Mouse (Mus musculus): ENCODE results near the gene Olfr316. TPM values are rescaled to one million over a fixed set of nuclear protein-coding genes. Genes with fewer than 3 reads are reported as not detected.
"Not testable (repeated sequence)": the region's sequence is repeated elsewhere in the genome, so short reads cannot be mapped to it uniquely, and the experiment has no call there.

The Olfr316 gene
- polyA plus RNA-seq (2012; rRNA removed) = 0.19 TPM in 1 of 2 replicates, not detected in the other

DNA sequence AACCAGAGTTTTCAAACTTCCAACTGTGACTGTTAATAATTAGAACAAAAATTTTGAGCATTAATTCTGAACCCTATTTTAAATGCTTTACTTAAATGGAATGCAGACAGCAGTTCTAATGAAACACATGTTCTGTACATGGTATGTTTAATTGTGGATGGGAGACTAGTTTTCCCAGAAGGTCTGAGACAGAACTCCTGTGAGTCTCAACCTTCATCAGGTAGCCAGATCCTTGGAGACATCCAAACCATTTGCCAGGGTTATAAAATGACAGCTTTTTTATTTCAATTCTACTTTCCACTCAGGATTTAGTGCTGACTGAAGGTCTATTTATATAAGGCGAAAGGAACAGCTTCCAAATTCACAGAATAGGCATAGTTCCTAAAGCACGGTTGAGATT, at the start of gene Olfr316:
Gene Olfr316 (plus strand): TSS at position 301 of the 400 bp plus-strand sequence.
- no peak for DNase-seq
- 98% methylated on average over 2 of the region's 2 CpGs for WGBS
- H3K27ac ChIP-seq (ENCODE audit: control insufficient read depth, insufficient read depth, low read length) = no peak within 1 kb of the TSS

GRCm38 (mm10) chr11:58709086-58709485, 43.4 kb upstream of the Olfr316 start:
- WGBS = 84% methylated on average over 11 of the region's 11 CpGs
- TF ChIP-seq CTCF (IDR thresholded peaks at IDR 0.05; ENCODE audit: borderline replicate concordance, control insufficient read depth, extremely low read depth, insufficient read depth, low read length, poor library complexity) (no peak), POLR2A (IDR thresholded peaks at IDR 0.05; ENCODE audit: control insufficient read depth, extremely low read depth, insufficient read depth, low read length, poor library complexity) (no peak)
- H3K27ac ChIP-seq (ENCODE audit: control insufficient read depth, insufficient read depth, low read length) = no peak overlapping the region

More for the DNA sequence above, at the start of gene Olfr316:
- Histone ChIP-seq H3K36me3 (ENCODE audit: control insufficient read depth, insufficient read depth, low read length) (no peaks in the 10 kb centered on the region), H3K27me3 (ENCODE audit: control insufficient read depth, insufficient read depth, low read length) (no peaks in the 10 kb centered on the region), H3K4me1 (replicated peaks; ENCODE audit: control insufficient read depth, insufficient read depth, low read length) (no peaks in the 10 kb centered on the region), H3K4me3 (ENCODE audit: control insufficient read depth, insufficient read depth, low read length) (no peak within 1 kb of the TSS)
- no peak for TF ChIP-seq CTCF (IDR thresholded peaks at IDR 0.05; ENCODE audit: borderline replicate concordance, control insufficient read depth, extremely low read depth, insufficient read depth, low read length, poor library complexity)
- no peak for TF ChIP-seq POLR2A (IDR thresholded peaks at IDR 0.05; ENCODE audit: control insufficient read depth, extremely low read depth, insufficient read depth, low read length, poor library complexity)

DNA sequence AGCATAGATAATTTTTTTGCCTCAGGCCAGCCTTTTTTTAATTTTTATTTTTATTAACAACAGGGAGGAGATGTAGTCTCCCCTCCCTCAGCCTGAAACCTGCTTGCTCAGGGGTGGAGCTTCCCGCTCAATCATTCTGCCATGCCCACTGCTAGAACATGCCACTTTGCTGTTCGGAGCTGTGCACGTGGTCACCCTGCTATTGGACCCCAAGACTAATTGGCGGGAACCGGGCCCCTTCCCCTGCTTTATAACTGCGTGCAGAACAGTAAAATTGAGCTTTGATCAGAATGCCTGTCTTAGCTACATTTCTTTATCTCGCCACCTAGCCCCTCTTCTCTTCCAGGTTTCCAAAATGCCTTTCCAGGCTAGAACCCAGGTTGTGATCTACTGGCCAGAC, 34.8 kb upstream of the Olfr316 start:
- H3K36me3 ChIP-seq (ENCODE audit: control insufficient read depth, insufficient read depth, low read length); H3K27ac ChIP-seq (ENCODE audit: control insufficient read depth, insufficient read depth, low read length); H3K4me3 ChIP-seq (ENCODE audit: control insufficient read depth, insufficient read depth, low read length); DNase-seq; H3K4me1 ChIP-seq (replicated peaks; ENCODE audit: control insufficient read depth, insufficient read depth, low read length); H3K27me3 ChIP-seq (ENCODE audit: control insufficient read depth, insufficient read depth, low read length): not testable (repeated sequence)
- 93% methylated on average over 7 of the region's 7 CpGs for WGBS

More at GRCm38 (mm10) chr11:58709086-58709485, 43.4 kb upstream of the Olfr316 start:
- Histone ChIP-seq H3K27me3 (ENCODE audit: control insufficient read depth, insufficient read depth, low read length) (no peaks in the 10 kb centered on the region), H3K4me1 (replicated peaks; ENCODE audit: control insufficient read depth, insufficient read depth, low read length) (no peaks in the 10 kb centered on the region; the same call in 1 of the 2 replicates), H3K36me3 (ENCODE audit: control insufficient read depth, insufficient read depth, low read length) (no peaks in the 10 kb centered on the region), H3K4me3 (ENCODE audit: control insufficient read depth, insufficient read depth, low read length) (no peak overlapping the region)
- DNase-seq = no peak

DNA sequence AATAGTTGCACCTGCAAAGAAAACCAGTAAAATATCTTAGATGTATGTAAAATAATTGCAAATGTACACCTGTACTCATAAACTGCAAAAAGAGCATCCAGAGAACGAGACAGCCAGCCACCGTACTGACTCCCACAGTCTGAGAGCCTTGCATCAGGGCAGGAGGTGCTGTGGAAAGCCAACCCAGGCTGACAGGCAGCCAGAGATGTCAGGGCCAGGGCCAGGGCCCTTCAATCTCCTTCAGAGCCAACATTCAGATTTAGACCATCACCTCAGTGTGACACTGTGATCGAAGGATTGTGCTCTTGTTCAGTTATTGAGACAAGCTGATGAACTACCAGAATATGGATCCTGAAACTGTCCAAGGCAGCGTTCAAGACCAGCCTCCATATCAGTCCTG, 32.8 kb upstream of the Olfr316 start:
- no peak overlapping the region for H3K27ac ChIP-seq (ENCODE audit: control insufficient read depth, insufficient read depth, low read length)
- no peaks in the 10 kb centered on the region for H3K4me1 ChIP-seq (replicated peaks; ENCODE audit: control insufficient read depth, insufficient read depth, low read length)
- no peak for TF ChIP-seq CTCF (IDR thresholded peaks at IDR 0.05; ENCODE audit: borderline replicate concordance, control insufficient read depth, extremely low read depth, insufficient read depth, low read length, poor library complexity)
- DNase-seq = no peak
- 91% methylated on average over 4 of the region's 4 CpGs for WGBS
- no peak overlapping the region for H3K4me3 ChIP-seq (ENCODE audit: control insufficient read depth, insufficient read depth, low read length)
- no peaks in the 10 kb centered on the region for H3K36me3 ChIP-seq (ENCODE audit: control insufficient read depth, insufficient read depth, low read length)
- H3K27me3 ChIP-seq (ENCODE audit: control insufficient read depth, insufficient read depth, low read length) = no peaks in the 10 kb centered on the region

DNA sequence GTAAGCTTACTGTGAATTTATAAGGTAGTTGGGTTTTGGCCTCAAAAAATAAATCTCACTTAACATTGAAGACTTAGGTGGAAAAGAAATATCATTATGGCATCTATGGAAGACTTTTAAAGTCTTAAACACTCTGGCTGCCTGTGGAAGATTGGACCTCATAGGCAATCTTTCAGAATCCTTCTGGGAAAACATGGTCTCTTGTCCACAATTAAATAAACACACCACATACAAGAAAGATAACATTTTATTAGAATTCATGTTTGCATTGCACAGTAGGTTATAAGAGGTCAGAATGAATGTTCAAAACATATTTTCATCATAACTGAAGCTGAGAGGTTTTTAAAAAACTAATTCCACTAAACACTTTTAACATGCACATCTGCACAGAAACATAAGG, 28.6 kb upstream of the Olfr316 start, which contains the start of gene Olfr318:
Gene Olfr318 (minus strand): TSS at position 101 of the 400 bp plus-strand sequence.
- H3K27me3 ChIP-seq (ENCODE audit: control insufficient read depth, insufficient read depth, low read length) = no peaks in the 10 kb centered on the region
- TF ChIP-seq POLR2A (IDR thresholded peaks at IDR 0.05; ENCODE audit: control insufficient read depth, extremely low read depth, insufficient read depth, low read length, poor library complexity) (no peak), CTCF (IDR thresholded peaks at IDR 0.05; ENCODE audit: borderline replicate concordance, control insufficient read depth, extremely low read depth, insufficient read depth, low read length, poor library complexity) (no peak)

GRCm38 (mm10) chr11:58727896-58728650, 24.5 kb upstream of the Olfr316 start:
- not testable (repeated sequence) for H3K4me3 ChIP-seq (ENCODE audit: control insufficient read depth, insufficient read depth, low read length); H3K27me3 ChIP-seq (ENCODE audit: control insufficient read depth, insufficient read depth, low read length); H3K27ac ChIP-seq (ENCODE audit: control insufficient read depth, insufficient read depth, low read length); H3K36me3 ChIP-seq (ENCODE audit: control insufficient read depth, insufficient read depth, low read length); H3K4me1 ChIP-seq (replicated peaks; ENCODE audit: control insufficient read depth, insufficient read depth, low read length); DNase-seq
- 78% methylated on average over 6 of the region's 6 CpGs for WGBS

More for the DNA sequence above, 28.6 kb upstream of the Olfr316 start, which contains the start of gene Olfr318:
- no peak within 1 kb of the TSS for H3K4me3 ChIP-seq (ENCODE audit: control insufficient read depth, insufficient read depth, low read length)
- no peaks in the 10 kb centered on the region for H3K4me1 ChIP-seq (replicated peaks; ENCODE audit: control insufficient read depth, insufficient read depth, low read length)
- H3K36me3 ChIP-seq (ENCODE audit: control insufficient read depth, insufficient read depth, low read length) = no peaks in the 10 kb centered on the region
- DNase-seq = no peak
- H3K27ac ChIP-seq (ENCODE audit: control insufficient read depth, insufficient read depth, low read length) = no peak within 1 kb of the TSS

DNA sequence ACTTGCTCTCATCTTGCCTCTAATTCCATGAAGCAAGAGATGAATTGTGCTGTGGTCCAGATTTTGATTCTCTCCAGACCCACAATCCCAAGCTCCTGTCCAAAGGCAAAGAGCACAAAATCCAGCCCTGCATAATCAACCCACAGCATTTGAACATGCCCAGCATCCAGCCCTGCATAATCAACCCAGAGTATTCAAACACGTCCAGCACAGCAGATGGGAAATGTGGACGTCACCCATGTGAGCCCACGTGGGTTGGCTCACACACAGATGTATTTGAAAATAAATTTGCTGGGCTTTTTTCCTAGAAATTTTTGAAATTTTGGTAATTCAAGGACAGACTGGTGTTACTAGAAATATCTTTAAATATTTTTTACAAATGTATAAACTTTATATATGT, 19.2 kb upstream of the Olfr316 start:
- no peak for DNase-seq
- Histone ChIP-seq H3K27ac (ENCODE audit: control insufficient read depth, insufficient read depth, low read length) (no peak overlapping the region), H3K4me1 (replicated peaks; ENCODE audit: control insufficient read depth, insufficient read depth, low read length) (no peaks in the 10 kb centered on the region), H3K27me3 (ENCODE audit: control insufficient read depth, insufficient read depth, low read length) (no peaks in the 10 kb centered on the region), H3K4me3 (ENCODE audit: control insufficient read depth, insufficient read depth, low read length) (no peak overlapping the region), H3K36me3 (ENCODE audit: control insufficient read depth, insufficient read depth, low read length) (no peaks in the 10 kb centered on the region)
- WGBS = 66% methylated on average over 3 of the region's 3 CpGs
- TF ChIP-seq POLR2A (IDR thresholded peaks at IDR 0.05; ENCODE audit: control insufficient read depth, extremely low read depth, insufficient read depth, low read length, poor library complexity) (no peak), CTCF (IDR thresholded peaks at IDR 0.05; ENCODE audit: borderline replicate concordance, control insufficient read depth, extremely low read depth, insufficient read depth, low read length, poor library complexity) (no peak)

Data from thymus, adult 2 months (tissue).